Mouse (Mus musculus) liver, embryonic 11.5 days (tissue): ENCODE measurements around the gene Map1lc3b. TPM values are rescaled to one million over a fixed set of nuclear protein-coding genes. Genes with fewer than 3 reads are reported as not detected.
"Not testable (repeated sequence)": the region's sequence is repeated elsewhere in the genome, so short reads cannot be mapped to it uniquely, and the experiment has no call there.

Source experiments
- ATAC-seq: fragments of 200-750 bp; cut with Nextera tagmentation; replicated peaks from 2 replicates; pipeline ENCODE4 v1.8.0; 2017; ENCODE audit warnings: moderate number of reproducible peaks, mild to moderate bottlenecking, moderate TSS enrichment, moderate library complexity; ENCODE audit not compliant: low FRiP score
- DNase-seq: peaks from one replicate; pipeline ENCODE4 v3.0.0-alpha.2; 2017; ENCODE audit warnings: low spot score
- H3K27ac ChIP-seq: fragments of 300-500 bp; sonication (generic); 2 replicates; pipeline ENCODE4 v1.5.1; 2014; ENCODE audit warnings: mild to moderate bottlenecking, low read depth, low read length, control low read depth
- H3K27me3 ChIP-seq: fragments of 300-500 bp; sonication (generic); replicated peaks from 2 replicates; pipeline ENCODE4 v1.6.1; 2014; ENCODE audit warnings: low read length, mixed read lengths; ENCODE audit not compliant: control insufficient read depth, insufficient read depth
- H3K36me3 ChIP-seq: fragments of 300-500 bp; sonication (generic); 2 replicates; pipeline ENCODE4 v1.6.1; 2014; ENCODE audit warnings: mild to moderate bottlenecking, low read length, moderate library complexity, mixed read lengths; ENCODE audit not compliant: control insufficient read depth, insufficient read depth
- H3K4me1 ChIP-seq: fragments of 300-500 bp; sonication (generic); replicated peaks from 2 replicates; pipeline ENCODE4 v1.6.1; 2014; ENCODE audit warnings: low read length, mixed read lengths; ENCODE audit not compliant: control insufficient read depth, insufficient read depth
- H3K4me2 ChIP-seq: fragments of 300-500 bp; sonication (generic); 2 replicates; pipeline ENCODE4 v1.6.1; 2014; ENCODE audit warnings: mild to moderate bottlenecking, control low read depth, moderate library complexity
- H3K4me3 ChIP-seq: fragments of 300-500 bp; sonication (generic); 2 replicates; pipeline ENCODE4 v1.5.1; 2014; ENCODE audit warnings: low read depth, low read length, control low read depth
- H3K9ac ChIP-seq: fragments of 300-500 bp; sonication (generic); 2 replicates; pipeline ENCODE4 v1.6.1; 2014; ENCODE audit warnings: low read depth, low read length, control low read depth
- H3K9me3 ChIP-seq: fragments of 300-500 bp; sonication (generic); 2 replicates; pipeline ENCODE4 v1.6.1; 2016; ENCODE audit warnings: low read length, inconsistent platforms, mixed read lengths; ENCODE audit not compliant: control insufficient read depth
- WGBS: fragments of 180-500 bp; shearing (Covaris S2); extraction: QIAGEN DNeasy Blood & Tissue Kit; methylation state at CpG from one replicate; pipeline ENCODE4 v1.1.7; 2014; 5-methylcytosine and 5-hydroxymethylcytosine counted together
- polyA plus RNA-seq: library from polyadenylated mRNA; unstranded; fragments of >200 nt; fragmentation: Nextera tagmentation; extraction: Ambion mirVana; gene quantifications from 2 replicates; pipeline ENCODE4 v1.2.1, GENCODE M21; 2014

Gene Map1lc3b
- polyA plus RNA-seq, 1 experiment from 2014 or later: 167 TPM

- WGBS: 91% methylated on average over 5 of the region's 5 CpGs
- DNase-seq: no peak
- no peak overlapping the region for H3K4me2 ChIP-seq
Observed at GRCm38 (mm10) chr8:121593293-121593692, 3.1 kb downstream of the Map1lc3b start.

DNA sequence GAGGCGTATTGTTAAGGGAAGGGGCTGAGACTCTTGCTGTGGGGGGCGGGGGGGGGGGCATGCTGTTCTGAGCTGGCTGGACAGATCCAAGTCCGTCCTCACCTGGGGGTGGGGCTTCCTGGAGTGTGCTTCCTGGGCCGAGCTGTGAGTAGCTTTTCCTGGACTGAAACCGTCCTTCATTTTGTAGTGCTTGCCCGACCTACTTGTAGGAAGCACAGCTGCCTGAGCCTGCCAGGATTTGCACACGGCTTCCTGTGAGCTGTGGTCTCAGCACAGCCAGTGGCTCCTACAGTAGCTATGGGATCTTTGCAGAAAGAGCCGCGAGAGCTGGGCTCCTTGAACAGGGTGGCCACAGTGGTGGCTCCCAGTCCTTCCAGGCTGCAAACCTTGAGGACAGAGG, 3.8 kb downstream of the Map1lc3b start:
- 77% methylated on average over 9 of the region's 9 CpGs for WGBS
- H3K27me3 ChIP-seq: no peaks in the 10 kb centered on the region
- no peak overlapping the region for H3K27ac ChIP-seq
- DNase-seq (no peak), ATAC-seq (no peak)
- H3K4me3 ChIP-seq: no peak overlapping the region
- H3K4me1 ChIP-seq: peaks cover 22% of the 10 kb centered on the region
- H3K9me3 ChIP-seq: no peaks in the 10 kb centered on the region
- H3K4me2 ChIP-seq: no peak overlapping the region
- no peak overlapping the region for H3K9ac ChIP-seq
- H3K36me3 ChIP-seq: peaks cover 27% of the 10 kb centered on the region; the same call in 1 of the 2 replicates

More at GRCm38 (mm10) chr8:121593293-121593692, 3.1 kb downstream of the Map1lc3b start:
- no peak overlapping the region for H3K27ac ChIP-seq
- no peaks in the 10 kb centered on the region for H3K9me3 ChIP-seq
- H3K36me3 ChIP-seq: peaks cover 27% of the 10 kb centered on the region; the same call in 1 of the 2 replicates
- H3K9ac ChIP-seq: no peak overlapping the region
- no peaks in the 10 kb centered on the region for H3K27me3 ChIP-seq
- no peak for ATAC-seq
- H3K4me1 ChIP-seq: peaks cover 22% of the 10 kb centered on the region
- no peak overlapping the region for H3K4me3 ChIP-seq

DNA sequence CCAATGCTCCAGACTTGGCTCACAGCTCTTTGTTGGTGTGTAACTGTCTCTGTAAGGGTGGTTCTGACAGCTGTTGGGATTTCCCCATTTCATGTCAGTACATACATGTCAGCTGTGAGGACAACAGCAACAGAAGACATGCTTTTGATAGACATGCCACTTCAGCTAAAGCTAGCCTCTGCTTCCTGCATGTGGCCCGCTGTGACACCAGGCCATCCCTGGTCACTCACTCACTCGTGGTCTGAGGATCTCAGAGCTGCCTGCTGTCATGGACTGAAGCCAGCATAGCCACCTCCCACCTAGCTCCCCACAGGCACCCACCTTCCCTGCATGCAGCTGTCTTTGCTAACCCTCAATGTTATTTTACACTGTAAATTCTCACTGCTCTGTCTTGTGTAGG, 7.3 kb downstream of the Map1lc3b start:
- H3K4me2 ChIP-seq, DNase-seq, ATAC-seq, H3K9me3 ChIP-seq, H3K4me3 ChIP-seq, H3K27ac ChIP-seq, H3K27me3 ChIP-seq, H3K9ac ChIP-seq, H3K4me1 ChIP-seq: not testable (repeated sequence)
- H3K36me3 ChIP-seq: peaks cover 27% of the 10 kb centered on the region; the same call in 1 of the 2 replicates
- WGBS: 82% methylated on average over 2 of the region's 2 CpGs

- peaks cover 27% of the 10 kb centered on the region; the same call in 1 of the 2 replicates for H3K36me3 ChIP-seq
- DNase-seq (no peak), ATAC-seq (no peak)
- no peak overlapping the region for H3K27ac ChIP-seq
- H3K9me3 ChIP-seq: no peaks in the 10 kb centered on the region
- H3K4me3 ChIP-seq: no peak overlapping the region
- no peak overlapping the region for H3K4me2 ChIP-seq
- no peaks in the 10 kb centered on the region for H3K4me1 ChIP-seq
- no peak overlapping the region for H3K9ac ChIP-seq
- H3K27me3 ChIP-seq: no peaks in the 10 kb centered on the region
- WGBS: 87% methylated on average over 7 of the region's 7 CpGs
Observed at GRCm38 (mm10) chr8:121598190-121598589, 8.0 kb downstream of the Map1lc3b start.

DNA sequence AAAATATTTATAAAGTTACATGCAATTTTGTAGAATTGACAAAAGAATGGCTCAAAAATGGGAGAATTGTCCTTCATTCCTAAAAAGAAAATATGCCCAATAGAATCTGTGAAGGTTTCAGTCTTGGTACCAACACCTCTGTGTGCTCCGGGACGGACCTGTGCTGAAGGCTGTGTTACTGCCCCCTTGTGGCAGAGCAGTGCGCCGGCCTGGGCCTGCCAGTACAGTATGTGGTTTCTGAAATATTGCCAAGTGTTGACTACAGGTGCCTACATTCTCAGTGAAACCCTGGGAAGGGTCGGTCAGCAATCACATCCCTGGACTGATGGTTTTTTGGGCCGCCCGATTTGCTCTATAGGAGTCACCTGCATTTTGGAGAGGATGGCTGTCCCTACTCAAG, 8.7 kb downstream of the Map1lc3b start:
- Histone ChIP-seq H3K36me3 (peaks cover 24% of the 10 kb centered on the region), H3K27ac (no peak overlapping the region), H3K9ac (no peak overlapping the region), H3K4me3 (no peak overlapping the region), H3K9me3 (no peaks in the 10 kb centered on the region), H3K4me1 (no peaks in the 10 kb centered on the region), H3K27me3 (no peaks in the 10 kb centered on the region), H3K4me2 (no peak overlapping the region)
- ATAC-seq (peak; percentile 79; the same call in 1 of the 2 replicates), DNase-seq (peak; percentile 67)
- WGBS: 32% methylated on average over 7 of the region's 7 CpGs

- Histone ChIP-seq H3K27ac (no peak overlapping the region), H3K4me2 (no peak overlapping the region), H3K4me1 (no peaks in the 10 kb centered on the region), H3K27me3 (no peaks in the 10 kb centered on the region), H3K9ac (no peak overlapping the region), H3K9me3 (no peaks in the 10 kb centered on the region), H3K4me3 (no peak overlapping the region), H3K36me3 (peaks cover 25% of the 10 kb centered on the region)
- WGBS: 81% methylated on average over 14 of the region's 14 CpGs
- DNase-seq (no peak), ATAC-seq (no peak)
Observed at GRCm38 (mm10) chr8:121599842-121600241, 9.7 kb downstream of the Map1lc3b start.

GRCm38 (mm10) chr8:121602411-121602810, 12.2 kb downstream of the Map1lc3b start:
- H3K36me3 ChIP-seq: peaks cover 15% of the 10 kb centered on the region
- ATAC-seq: no peak
- 90% methylated on average over 12 of the region's 12 CpGs for WGBS

DNA sequence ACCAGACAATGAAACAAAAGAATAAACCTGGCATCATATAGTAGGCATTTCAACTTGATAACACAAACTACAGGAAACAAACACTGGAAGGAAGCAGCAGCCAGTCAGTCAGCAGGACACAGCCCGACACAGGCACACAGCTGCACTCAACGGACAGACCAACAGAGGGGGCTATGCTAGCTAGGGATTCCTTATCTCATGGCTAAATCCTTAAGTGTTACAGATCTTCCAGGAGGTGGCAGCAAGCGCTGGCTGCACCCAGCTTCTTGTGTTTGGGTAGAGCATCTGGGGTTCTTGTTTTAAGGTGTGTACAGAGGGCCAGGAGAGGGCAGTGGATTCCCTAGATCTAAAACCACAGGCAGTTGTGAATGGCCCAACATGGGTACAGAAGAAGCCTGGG, 12.7 kb downstream of the Map1lc3b start:
- 27% methylated on average over 3 of the region's 3 CpGs for WGBS
- Histone ChIP-seq H3K4me1 (no peaks in the 10 kb centered on the region), H3K27ac (no peak overlapping the region), H3K4me2 (no peak overlapping the region), H3K36me3 (peaks cover 17% of the 10 kb centered on the region), H3K9me3 (no peaks in the 10 kb centered on the region), H3K4me3 (no peak overlapping the region), H3K9ac (no peak overlapping the region), H3K27me3 (no peaks in the 10 kb centered on the region)
- no peak for DNase-seq
- peak; percentile 48; the same call in 1 of the 2 replicates for ATAC-seq

More at GRCm38 (mm10) chr8:121602411-121602810, 12.2 kb downstream of the Map1lc3b start:
- no peak overlapping the region for H3K9ac ChIP-seq
- no peak overlapping the region for H3K4me3 ChIP-seq
- no peaks in the 10 kb centered on the region for H3K9me3 ChIP-seq
- DNase-seq: no peak
- no peaks in the 10 kb centered on the region for H3K27me3 ChIP-seq
- no peak overlapping the region for H3K27ac ChIP-seq
- H3K4me1 ChIP-seq: no peaks in the 10 kb centered on the region
- no peak overlapping the region for H3K4me2 ChIP-seq

DNA sequence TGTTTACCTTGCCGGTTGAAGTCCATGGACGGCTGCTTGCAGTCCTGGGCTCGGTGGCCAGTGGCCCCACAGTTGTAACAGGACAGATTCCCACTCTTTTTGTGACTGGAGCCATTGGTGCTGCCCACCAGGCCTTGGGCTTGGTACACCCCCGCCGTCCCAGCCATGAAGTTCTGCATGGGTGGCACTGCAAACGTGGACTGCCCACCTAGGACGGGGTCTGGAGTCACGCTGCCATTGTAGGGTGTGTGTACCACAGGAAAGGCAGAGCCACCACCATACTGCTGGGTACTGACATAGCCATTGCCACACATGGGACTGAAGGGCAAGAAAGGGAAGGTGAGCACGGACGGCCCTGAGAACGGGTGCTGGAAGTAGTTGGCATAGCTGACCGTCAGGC, 13.6 kb downstream of the Map1lc3b start:
- Histone ChIP-seq H3K4me1 (no peaks in the 10 kb centered on the region), H3K9ac (no peak overlapping the region), H3K4me3 (no peak overlapping the region), H3K27me3 (no peaks in the 10 kb centered on the region), H3K27ac (no peak overlapping the region), H3K36me3 (peaks cover 13% of the 10 kb centered on the region), H3K4me2 (no peak overlapping the region), H3K9me3 (no peaks in the 10 kb centered on the region)
- no peak for DNase-seq
- ATAC-seq: no peak
- WGBS: 90% methylated on average over 12 of the region's 12 CpGs
